ENCODE assay signal across 8 mouse cellular contexts in genomic region chr2:121867051-121867928, GRCm38 (mm10). TPM values are rescaled to one million over a fixed set of nuclear protein-coding genes. Genes with fewer than 3 reads are reported as not detected.
DNase-seq lines count a peak whose midpoint lies in the region; ATAC-seq and TF ChIP-seq lines count a peak whose summit lies in the region.

No protein-coding gene starts in this region.

- peak; percentile 22; the same call in 1 of the 2 replicates for ATAC-seq in frontal cortex, adult (ENCODE audit: low TSS enrichment)
- ATAC-seq in forebrain, postnatal 0 days = no peak; the same call in 1 of the 2 replicates
- ATAC-seq in intestine, embryonic 16.5 days = peak; percentile 61
- peak; percentile 35 for ATAC-seq in liver, embryonic 16.5 days (ENCODE audit: low read depth)
- ATAC-seq in stomach, embryonic 14.5 days (ENCODE audit: insufficient number of reproducible peaks, insufficient read depth, low FRiP score, low read depth) = peak; percentile 20; the same call in 1 of the 2 replicates

- no peaks in the 10 kb centered on the region for H3K9me3 ChIP-seq in forebrain, postnatal 0 days (ENCODE audit: low read length)
- no peaks in the 10 kb centered on the region for H3K9me3 ChIP-seq in intestine, embryonic 16.5 days (ENCODE audit: control insufficient read depth, low read length)
- no peaks in the 10 kb centered on the region for H3K9me3 ChIP-seq in liver, embryonic 16.5 days (replicated peaks; ENCODE audit: control insufficient read depth, low read length)
- H3K9me3 ChIP-seq in stomach, embryonic 14.5 days (ENCODE audit: control insufficient read depth, low read depth, low read length) = no peaks in the 10 kb centered on the region

- no peak for TF ChIP-seq CTCF in forebrain, postnatal 0 days (IDR thresholded peaks at IDR 0.05; ENCODE audit: low read depth)

- DNase-seq in frontal cortex, postnatal 10 days (ENCODE audit: low spot score in 2 of 2) = no peak
- DNase-seq in 3134 (ENCODE audit: extremely low read depth, insufficient read length, low spot score) = peak; percentile 69
- DNase-seq in c-Kit-positive CD71-positive TER-119-positive erythroid progenitor cells, embryonic 14.5 days (ENCODE audit: low spot score) = peak; percentile 32
- peak; percentile 43 for DNase-seq in forebrain, postnatal 0 days

- H3K9ac ChIP-seq in forebrain, postnatal 0 days = peak overlapping the region; percentile 78
- H3K9ac ChIP-seq in intestine, embryonic 16.5 days (ENCODE audit: low read depth, low read length) = peak overlapping the region; percentile 84
- peak overlapping the region; percentile 67 for H3K9ac ChIP-seq in liver, embryonic 16.5 days (ENCODE audit: low read depth, low read length)
- H3K9ac ChIP-seq in stomach, embryonic 14.5 days (replicated peaks; ENCODE audit: low read depth, low read length) = peak overlapping the region; percentile 76

- H3K4me3 ChIP-seq in forebrain, postnatal 0 days (ENCODE audit: low read depth, low read length) = peak overlapping the region; percentile 97
- peak overlapping the region; percentile 88 for H3K4me3 ChIP-seq in intestine, embryonic 16.5 days (ENCODE audit: low read length)
- H3K4me3 ChIP-seq in liver, embryonic 16.5 days (ENCODE audit: low read depth, low read length) = peak overlapping the region; percentile 73
- peak overlapping the region; percentile 94 for H3K4me3 ChIP-seq in stomach, embryonic 14.5 days (ENCODE audit: low read depth, low read length)

- H3K4me1 ChIP-seq in forebrain, postnatal 0 days (ENCODE audit: insufficient read depth) = peaks cover 9% of the 10 kb centered on the region
- peaks cover 6% of the 10 kb centered on the region; the same call in 1 of the 2 replicates for H3K4me1 ChIP-seq in intestine, embryonic 16.5 days (ENCODE audit: control insufficient read depth, insufficient read depth, low read length)
- peaks cover 7% of the 10 kb centered on the region for H3K4me1 ChIP-seq in liver, embryonic 16.5 days (ENCODE audit: control insufficient read depth, low read depth, low read length)
- 0 out of 2 replicates have a peak, but pooled peaks cover 8% of the 10 kb centered on the region for H3K4me1 ChIP-seq in stomach, embryonic 14.5 days (ENCODE audit: control insufficient read depth, insufficient read depth, low read length)

- peak overlapping the region; percentile 96 for H3K27ac ChIP-seq in forebrain, postnatal 0 days (ENCODE audit: low read depth, low read length)
- peak overlapping the region; percentile 62 for H3K27ac ChIP-seq in intestine, embryonic 16.5 days (ENCODE audit: low read length)
- 0 out of 2 replicates have a peak overlapping the region, but pooled peaks have one; percentile 19 for H3K27ac ChIP-seq in liver, embryonic 16.5 days (ENCODE audit: low read length)
- peak overlapping the region; percentile 72; the same call in 1 of the 2 replicates for H3K27ac ChIP-seq in stomach, embryonic 14.5 days (ENCODE audit: low read length)

- no peaks in the 10 kb centered on the region; the same call in 1 of the 2 replicates for H3K36me3 ChIP-seq in forebrain, postnatal 0 days (ENCODE audit: insufficient read depth)
- 0 out of 2 replicates have a peak, but pooled peaks cover 3% of the 10 kb centered on the region for H3K36me3 ChIP-seq in intestine, embryonic 16.5 days (ENCODE audit: control insufficient read depth, insufficient read depth, low read length)
- H3K36me3 ChIP-seq in liver, embryonic 16.5 days (ENCODE audit: control insufficient read depth, insufficient read depth) = no peaks in the 10 kb centered on the region
- no peaks in the 10 kb centered on the region for H3K36me3 ChIP-seq in stomach, embryonic 14.5 days (ENCODE audit: control insufficient read depth, insufficient read depth, low read length)

- H3K4me2 ChIP-seq in forebrain, postnatal 0 days (ENCODE audit: low read depth) = peak overlapping the region; percentile 77
- H3K4me2 ChIP-seq in intestine, embryonic 16.5 days (ENCODE audit: low read depth, low read length) = peak overlapping the region; percentile 91
- H3K4me2 ChIP-seq in liver, embryonic 16.5 days (ENCODE audit: low read depth, low read length) = peak overlapping the region; percentile 92
- H3K4me2 ChIP-seq in stomach, embryonic 14.5 days (replicated peaks; ENCODE audit: low read depth, low read length) = peak overlapping the region; percentile 89

- H3K27me3 ChIP-seq in forebrain, postnatal 0 days (ENCODE audit: insufficient read depth, low read length) = no peaks in the 10 kb centered on the region
- no peaks in the 10 kb centered on the region for H3K27me3 ChIP-seq in intestine, embryonic 16.5 days (replicated peaks; ENCODE audit: control insufficient read depth, insufficient read depth, low read length)
- peaks cover 15% of the 10 kb centered on the region for H3K27me3 ChIP-seq in liver, embryonic 16.5 days (ENCODE audit: control insufficient read depth, insufficient read depth, low read depth, low read length)
- no peaks in the 10 kb centered on the region for H3K27me3 ChIP-seq in stomach, embryonic 14.5 days (ENCODE audit: control insufficient read depth, insufficient read depth, low read length)

- WGBS in forebrain, postnatal 0 days = under 1% methylated on average over 47 of the region's 63 CpGs
- under 1% methylated on average over 57 of the region's 63 CpGs for WGBS in intestine, embryonic 16.5 days
- WGBS in liver, embryonic 16.5 days (ENCODE audit: insufficient replicate concordance) = under 1% methylated on average over 61 of the region's 63 CpGs
- WGBS in stomach, embryonic 14.5 days = 1% methylated on average over 59 of the region's 63 CpGs

RNA-seq across cellular contexts. Expression of gene Casc4, which starts 0.5 kb away (rescaled TPM):
- 116 and 135 TPM in 2 replicates for total RNA-seq in forebrain, postnatal 0 days (2014; rRNA removed)
- polyA plus RNA-seq in forebrain, postnatal 0 days (2015; fragmentation: Nextera tagmentation; extraction: Ambion mirVana) = 21.3 and 44.7 TPM in 2 replicates
- 11.6 and 13.0 TPM in 2 replicates for polyA plus RNA-seq in intestine, embryonic 16.5 days (2015; fragmentation: Nextera tagmentation; extraction: Ambion mirVana)
- 2.8 and 3.5 TPM in 2 replicates for polyA plus RNA-seq in liver, embryonic 16.5 days (2015; fragmentation: Nextera tagmentation; extraction: Ambion mirVana)
- 26.1 and 29.3 TPM in 2 replicates for polyA plus RNA-seq in stomach, embryonic 14.5 days (2014; fragmentation: Nextera tagmentation; extraction: Ambion mirVana)

Comparison
In these comparisons a context has a peak if more than half of its experiments do, and no peak if none do; other contexts are left out.
1. DNase-seq: peak in 3134 (single experiment), c-Kit-positive CD71-positive TER-119-positive erythroid progenitor cells, embryonic 14.5 days (single experiment) and forebrain, postnatal 0 days (single experiment); none in frontal cortex, postnatal 10 days (0 of 2).
2. H3K27ac ChIP-seq: peak in every context shown above with its lines; median percentile 96 in forebrain, postnatal 0 days; 72 in stomach, embryonic 14.5 days; 62 in intestine, embryonic 16.5 days; 19 in liver, embryonic 16.5 days.
3. Peak in every context shown above with its lines, with median percentiles within 50 percentile points of each other: H3K4me2 ChIP-seq, H3K4me3 ChIP-seq and H3K9ac ChIP-seq.